ENCODE assay signal across 8 mouse cellular contexts in the genomic region with DNA sequence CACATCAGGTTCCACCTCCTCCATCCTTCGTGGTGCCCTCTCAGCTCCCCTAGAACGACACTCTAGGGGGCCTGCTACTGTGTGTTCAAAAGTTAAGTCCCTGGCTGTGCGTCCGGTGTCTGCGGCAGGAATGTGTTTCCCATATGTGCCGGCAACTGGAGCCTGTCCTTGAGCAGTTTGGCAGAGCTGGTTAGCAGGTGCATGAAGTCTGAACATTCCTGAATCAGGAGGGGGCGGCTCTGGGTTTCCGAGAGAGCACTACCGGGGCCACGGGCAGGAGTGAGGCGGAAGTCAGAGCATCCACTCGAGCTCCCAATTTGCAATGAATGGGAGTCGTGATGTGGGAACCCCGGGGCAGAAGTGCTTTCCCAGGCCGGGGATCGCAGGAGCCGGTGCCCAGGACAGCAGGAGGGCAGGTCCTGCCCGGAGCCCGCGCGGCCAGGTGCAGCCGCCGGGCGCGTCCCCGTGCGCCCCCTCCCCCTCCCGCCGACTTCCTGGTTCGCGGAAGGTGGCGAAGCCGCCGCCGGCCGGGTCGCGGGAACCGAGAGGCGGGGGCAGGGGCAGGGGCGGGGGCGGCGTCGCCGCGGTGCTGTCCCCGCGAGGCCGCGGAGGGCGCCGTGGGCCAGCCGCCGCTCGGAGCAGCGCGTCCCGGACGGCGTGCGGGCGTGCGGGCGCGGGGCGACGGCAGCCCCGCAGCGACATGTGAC. TPM values are rescaled to one million over a fixed set of nuclear protein-coding genes. Genes with fewer than 3 reads are reported as not detected.
DNase-seq lines count a peak whose midpoint lies in the region; ATAC-seq and TF ChIP-seq lines count a peak whose summit lies in the region.

Dennd1b (plus strand) TSS at position 275 of the 707 bp plus-strand sequence.

- in situ Hi-C loops in CH12.LX (cut with MboI; ENCODE audit: low pct_ligation_motif_present, low pct_unique_long_range_greater_than_20kb, low sequenced_read_pairs) = no loop called here

- TF ChIP-seq CTCF in CH12.LX (conservative IDR thresholded peaks at IDR 0.05 in 1 of 2, IDR thresholded peaks at IDR 0.05 in 1 of 2; ENCODE audit: low read depth in 2 of 2, low read length in 2 of 2) = no peak; a peak in 1 of 4 replicates
- TF ChIP-seq CTCF in stomach, postnatal 0 days (IDR thresholded peaks at IDR 0.05; ENCODE audit: low read depth) = peak; percentile 40

- H3K27me3 ChIP-seq in CH12.LX (replicated peaks) = peaks cover 2% of the 10 kb centered on the region
- no peaks in the 10 kb centered on the region for H3K27me3 ChIP-seq in forebrain, embryonic 14.5 days (replicated peaks; ENCODE audit: control insufficient read depth, insufficient read depth, low read length)
- H3K27me3 ChIP-seq in liver, embryonic 16.5 days (ENCODE audit: control insufficient read depth, insufficient read depth, low read depth, low read length) = no peaks in the 10 kb centered on the region
- H3K27me3 ChIP-seq in neural tube, embryonic 12.5 days (replicated peaks) = no peaks in the 10 kb centered on the region
- H3K27me3 ChIP-seq in stomach, postnatal 0 days (ENCODE audit: control insufficient read depth, insufficient read depth, low read length) = no peaks in the 10 kb centered on the region

- peak; percentile 84 for ATAC-seq in forebrain, embryonic 14.5 days
- peak; percentile 73 for ATAC-seq in liver, embryonic 16.5 days (ENCODE audit: low read depth)
- ATAC-seq in neural tube, embryonic 12.5 days (ENCODE audit: low FRiP score, low read depth) = peak; percentile 85
- ATAC-seq in stomach, postnatal 0 days (ENCODE audit: low FRiP score, low TSS enrichment) = peak; percentile 78

- H3K27ac ChIP-seq in CH12.LX (ENCODE audit: insufficient read depth, low read depth) = peak within 1 kb of the TSS; percentile 78
- H3K27ac ChIP-seq in forebrain, embryonic 14.5 days (ENCODE audit: low read depth, low read length) = peak within 1 kb of the TSS; percentile 91
- H3K27ac ChIP-seq in liver, embryonic 16.5 days (ENCODE audit: low read length) = peak within 1 kb of the TSS; percentile 82
- H3K27ac ChIP-seq in neural tube, embryonic 12.5 days = peak within 1 kb of the TSS; percentile 68
- H3K27ac ChIP-seq in stomach, postnatal 0 days (replicated peaks) = peak within 1 kb of the TSS; percentile 97

- intact Hi-C loops in heart, postnatal 10 days (cut with DNase I) = loop anchor here (5.0 to 10.0 kb wide), 5 partner anchors 51 to 191 kb away; partner anchors contain the start of gene 2310009B15Rik

- TF ChIP-seq RAD21 in CH12.LX (IDR thresholded peaks at IDR 0.05; ENCODE audit: low read depth, low read length) = no peak

- H3K9me3 ChIP-seq in CH12.LX (replicated peaks; ENCODE audit: low read length) = no peaks in the 10 kb centered on the region
- H3K9me3 ChIP-seq in forebrain, embryonic 14.5 days (replicated peaks; ENCODE audit: control insufficient read depth, low read length) = no peaks in the 10 kb centered on the region
- H3K9me3 ChIP-seq in liver, embryonic 16.5 days (replicated peaks; ENCODE audit: control insufficient read depth, low read length) = no peaks in the 10 kb centered on the region
- no peaks in the 10 kb centered on the region for H3K9me3 ChIP-seq in neural tube, embryonic 12.5 days
- no peaks in the 10 kb centered on the region for H3K9me3 ChIP-seq in stomach, postnatal 0 days (ENCODE audit: control insufficient read depth, low read length)

- peaks cover 8% of the 10 kb centered on the region for H3K79me2 ChIP-seq in CH12.LX (replicated peaks; ENCODE audit: control insufficient read depth, extremely low read depth, insufficient read depth, poor library complexity, severe bottlenecking)

- H3K4me1 ChIP-seq in CH12.LX (ENCODE audit: control insufficient read depth in 1 of 2, insufficient read depth in 2 of 2) = peaks cover 0 to 38% of the 10 kb centered on the region in 2 experiments; a peak in 2 of 4 replicates
- no peaks in the 10 kb centered on the region; the same call in 1 of the 2 replicates for H3K4me1 ChIP-seq in forebrain, embryonic 14.5 days (ENCODE audit: control insufficient read depth, insufficient read depth, low read length)
- H3K4me1 ChIP-seq in liver, embryonic 16.5 days (ENCODE audit: control insufficient read depth, low read depth, low read length) = peaks cover 14% of the 10 kb centered on the region
- peaks cover 4% of the 10 kb centered on the region; the same call in 1 of the 2 replicates for H3K4me1 ChIP-seq in neural tube, embryonic 12.5 days
- H3K4me1 ChIP-seq in stomach, postnatal 0 days (replicated peaks; ENCODE audit: control insufficient read depth, insufficient read depth) = no peaks in the 10 kb centered on the region

- H3K9ac ChIP-seq in CH12.LX (ENCODE audit: insufficient read depth, low read depth) = peak within 1 kb of the TSS; percentile 96
- H3K9ac ChIP-seq in forebrain, embryonic 14.5 days (ENCODE audit: low read length) = peak within 1 kb of the TSS; percentile 92
- peak within 1 kb of the TSS; percentile 79 for H3K9ac ChIP-seq in liver, embryonic 16.5 days (ENCODE audit: low read depth, low read length)
- H3K9ac ChIP-seq in neural tube, embryonic 12.5 days = peak within 1 kb of the TSS; percentile 94
- peak within 1 kb of the TSS; percentile 95 for H3K9ac ChIP-seq in stomach, postnatal 0 days (ENCODE audit: low read length)

- H3K4me3 ChIP-seq in CH12.LX (replicated peaks in 1 of 3; ENCODE audit: low read depth in 2 of 3, low read length in 2 of 3, poor library complexity in 1 of 3) = peak within 1 kb of the TSS; percentile 80 to 96 (median 91)
- peak within 1 kb of the TSS; percentile 65 for H3K4me3 ChIP-seq in forebrain, embryonic 14.5 days (ENCODE audit: low read depth, low read length)
- H3K4me3 ChIP-seq in liver, embryonic 16.5 days (ENCODE audit: low read depth, low read length) = peak within 1 kb of the TSS; percentile 78
- peak within 1 kb of the TSS; percentile 87 for H3K4me3 ChIP-seq in neural tube, embryonic 12.5 days
- peak within 1 kb of the TSS; percentile 81 for H3K4me3 ChIP-seq in stomach, postnatal 0 days (ENCODE audit: low read depth, low read length)

- TF ChIP-seq POLR2A in CH12.LX (IDR thresholded peaks at IDR 0.05; ENCODE audit: low read depth, low read length) = peak; percentile 64; the same call in 1 of the 2 replicates

- 1% methylated on average over 36 of the region's 69 CpGs for WGBS in forebrain, embryonic 14.5 days
- WGBS in liver, embryonic 16.5 days (ENCODE audit: insufficient replicate concordance) = under 1% methylated on average over 44 of the region's 69 CpGs
- WGBS in neural tube, embryonic 12.5 days = under 1% methylated on average over 63 of the region's 69 CpGs
- WGBS in stomach, postnatal 0 days = under 1% methylated on average over 63 of the region's 69 CpGs

- TF ChIP-seq EP300 in CH12.LX (IDR thresholded peaks at IDR 0.05; ENCODE audit: low read length) = peak; percentile 11; the same call in 1 of the 2 replicates
- TF ChIP-seq EP300 in stomach, postnatal 0 days (optimal IDR thresholded peaks at IDR 0.05) = no peak

- H3K4me2 ChIP-seq in CH12.LX (ENCODE audit: insufficient read depth, low read depth, poor library complexity, severe bottlenecking) = peak within 1 kb of the TSS; percentile 90
- H3K4me2 ChIP-seq in forebrain, embryonic 14.5 days (ENCODE audit: low read length) = peak within 1 kb of the TSS; percentile 60
- peak within 1 kb of the TSS; percentile 52 for H3K4me2 ChIP-seq in liver, embryonic 16.5 days (ENCODE audit: low read depth, low read length)
- H3K4me2 ChIP-seq in neural tube, embryonic 12.5 days (replicated peaks) = peak within 1 kb of the TSS; percentile 58
- peak within 1 kb of the TSS; percentile 74 for H3K4me2 ChIP-seq in stomach, postnatal 0 days (replicated peaks; ENCODE audit: low read depth)

- dilution Hi-C loops in CH12.LX (cut with MboI; ENCODE audit: extremely low pct_ligation_motif_present, extremely low pct_unique_long_range_greater_than_20kb, low sequenced_read_pairs) = no loop called here

- peak; percentile 44 for DNase-seq in CH12.LX (ENCODE audit: extremely low read depth)
- DNase-seq in c-Kit-positive CD71-positive TER-119-positive erythroid progenitor cells, embryonic 14.5 days (ENCODE audit: low spot score) = peak; percentile 48
- peak; percentile 68 for DNase-seq in forebrain, embryonic 14.5 days (ENCODE audit: low spot score)
- peak; percentile 75 to 79 for DNase-seq in heart, postnatal 10 days
- peak; percentile 78 to 86 for DNase-seq in kidney, postnatal 4 days
- DNase-seq in stomach, postnatal 0 days (ENCODE audit: low spot score) = peak; percentile 82

- H3K36me3 ChIP-seq in CH12.LX (replicated peaks in 1 of 2; ENCODE audit: control insufficient read depth in 1 of 2, insufficient read depth in 1 of 2, low read length in 1 of 2) = peaks cover 9 to 23% of the 10 kb centered on the region in 2 experiments
- no peaks in the 10 kb centered on the region for H3K36me3 ChIP-seq in forebrain, embryonic 14.5 days (ENCODE audit: control insufficient read depth, insufficient read depth, low read length)
- no peaks in the 10 kb centered on the region; the same call in 1 of the 2 replicates for H3K36me3 ChIP-seq in liver, embryonic 16.5 days (ENCODE audit: control insufficient read depth, insufficient read depth)
- no peaks in the 10 kb centered on the region for H3K36me3 ChIP-seq in neural tube, embryonic 12.5 days
- H3K36me3 ChIP-seq in stomach, postnatal 0 days (ENCODE audit: control insufficient read depth, insufficient read depth, low read length) = no peaks in the 10 kb centered on the region

TF ChIP-seq in CH12.LX, 34 proteins besides CTCF, POLR2A, EP300 and RAD21 (continues in another document):
- TF ChIP-seq TCF12 (IDR thresholded peaks at IDR 0.05; ENCODE audit: low read depth, low read length) (peak; percentile 33; the same call in 1 of the 2 replicates), BHLHE40 (IDR thresholded peaks at IDR 0.05; ENCODE audit: low read depth, low read length) (no peak; the same call in 1 of the 2 replicates), MAZ (IDR thresholded peaks at IDR 0.05; ENCODE audit: low read depth, low read length) (peak; percentile 57; the same call in 1 of the 2 replicates), ETS1 (conservative IDR thresholded peaks at IDR 0.05; ENCODE audit: low read depth, low read length) (no peak), JUND (conservative IDR thresholded peaks at IDR 0.05; ENCODE audit: low read depth, low read length) (no peak), NELFE (IDR thresholded peaks at IDR 0.05; ENCODE audit: low read depth, low read length) (peak; percentile 73), TBP (conservative IDR thresholded peaks at IDR 0.05; ENCODE audit: low read depth, low read length) (no peak), ELF1 (IDR thresholded peaks at IDR 0.05; ENCODE audit: low read depth, low read length) (peak; percentile 92)

RNA-seq across cellular contexts. Expression of gene Dennd1b, which starts in this region (rescaled TPM):
- total RNA-seq in CH12.LX (2012; rRNA removed) (8.0 and 10.6 TPM in 2 replicates), CH12.LX (2014; rRNA removed) (8.0 and 8.8 TPM in 2 replicates)
- polyA plus RNA-seq in CH12.LX (2012; ENCODE audit: insufficient read length, low read depth) = 7.2 and 8.9 TPM in 2 replicates
- 6.1 and 8.4 TPM in 2 replicates for polyA plus RNA-seq in forebrain, embryonic 14.5 days (2014; fragmentation: Nextera tagmentation; extraction: Ambion mirVana)
- 10 to 100 TPM; 25.6 to 26.1 TPM for total RNA-seq in heart, postnatal 10 days (2021)
- polyA plus RNA-seq in liver, embryonic 16.5 days (2015; fragmentation: Nextera tagmentation; extraction: Ambion mirVana) = 1.8 and 3.1 TPM in 2 replicates
- polyA plus RNA-seq in neural tube, embryonic 12.5 days (2016; fragmentation: Nextera tagmentation; extraction: Ambion mirVana) = 11.1 and 12.7 TPM in 2 replicates
- 10.4 and 10.7 TPM in 2 replicates for polyA plus RNA-seq in stomach, postnatal 0 days (2015; fragmentation: Nextera tagmentation; extraction: Ambion mirVana)

Comparison
In these comparisons a context has a peak if more than half of its experiments do, and no peak if none do; other contexts are left out.
1. Peak in every context shown above with its lines: DNase-seq, ATAC-seq, H3K4me3 ChIP-seq and H3K27ac ChIP-seq.